Mouse (Mus musculus) left cerebral cortex, adult 8-10 months (tissue): ENCODE results near the gene Fam227a. TPM values are rescaled to one million over a fixed set of nuclear protein-coding genes. Genes with fewer than 3 reads are reported as not detected.

Experiments used
- DNase-seq, 2 experiments: peaks; one replicate each; pipeline ENCODE4 v3.0.0; 2022; ENCODE audit warnings: low spot score in 2 of 2
- microRNA-seq, 2 experiments: library from miRNA; unstranded; fragments of <30 nt; microRNA quantifications; one replicate each; pipeline ENCODE4 v1.2.0; 2022
- total RNA-seq, 4 experiments: library from RNA; stranded (reverse); gene quantifications; 2 replicates each; pipeline ENCODE4 v1.2.4; 2022

Gene Fam227a
- total RNA-seq, 4 experiments from 2014 or later = 10.4 to 11.4 (median 10.6) TPM

GRCm38 (mm10) chr15:79617135-79617534 lies 41.6 kb downstream of the Fam227a start:
- DNase-seq = no peak

GRCm38 (mm10) chr15:79616729-79617128 lies 42.0 kb downstream of the Fam227a start:
- no peak for DNase-seq

GRCm38 (mm10) chr15:79615501-79615900 lies 43.3 kb downstream of the Fam227a start:
- DNase-seq = no peak

GRCm38 (mm10) chr15:79609226-79609625 lies 49.5 kb downstream of the Fam227a start:
- no peak for DNase-seq

GRCm38 (mm10) chr15:79608214-79608613 lies 50.5 kb downstream of the Fam227a start:
- no peak for DNase-seq

- DNase-seq = no peak
Measured at GRCm38 (mm10) chr15:79607757-79608156, 51.0 kb downstream of the Fam227a start.

GRCm38 (mm10) chr15:79606161-79606560 lies 52.6 kb downstream of the Fam227a start:
- no peak for DNase-seq

GRCm38 (mm10) chr15:79604990-79605665 lies 53.6 kb downstream of the Fam227a start, which contains the start of gene Dmc1:
Dmc1 (minus strand) TSS chr15:79605109.
- DNase-seq = no peak

GRCm38 (mm10) chr15:79600176-79600575 lies 58.6 kb downstream of the Fam227a start:
- DNase-seq = peak in 1 of 2 experiments; percentile 69

GRCm38 (mm10) chr15:79598715-79599114 lies 60.0 kb downstream of the Fam227a start:
- no peak for DNase-seq

GRCm38 (mm10) chr15:79581581-79581980 lies 77.2 kb downstream of the Fam227a start:
- DNase-seq = no peak

- DNase-seq = peak; percentile 6 to 23
Measured at GRCm38 (mm10) chr15:79577671-79578426, 80.9 kb downstream of the Fam227a start.

- DNase-seq = no peak
Measured at GRCm38 (mm10) chr15:79576947-79577346, 81.8 kb downstream of the Fam227a start.

- DNase-seq = no peak
Measured at GRCm38 (mm10) chr15:79575543-79576222, 83.1 kb downstream of the Fam227a start.

GRCm38 (mm10) chr15:79562417-79562816 lies 96.3 kb downstream of the Fam227a start:
- peak; percentile 6 to 76 for DNase-seq

- DNase-seq = no peak
Measured at GRCm38 (mm10) chr15:79559649-79560048, 99.1 kb downstream of the Fam227a start.

Small RNAs within 50 kb of the gene (microRNA-seq; reads per million reads assigned to microRNA genes)
- gene Gm27903 = 0 reads per million in 2 experiments

Other genes starting within 250 kb of the Fam227a start
- gene Csnk1e, start 203.4 kb downstream of the Fam227a start, total RNA-seq = 100 to 1,000 TPM; 146 to 162 (median 152) TPM
- gene Kcnj4, start 153.7 kb downstream of the Fam227a start, total RNA-seq = 100 to 1,000 TPM; 188 to 236 (median 202) TPM
- under 1 TPM; 0.26 to 0.62 (median 0.48) TPM for gene Kdelr3, start 142.5 kb downstream of the Fam227a start, total RNA-seq
- gene Ddx17, start 112.2 kb downstream of the Fam227a start, total RNA-seq = 100 to 1,000 TPM; 296 to 324 (median 312) TPM
- gene Dmc1, start 53.8 kb downstream of the Fam227a start, total RNA-seq = 1 to 10 TPM in 2 of 4 experiments, under 1 TPM in 2; 0.17 to 1.8 (median 0.92) TPM
- 10 to 100 TPM; 42.9 to 48.2 (median 46.4) TPM for gene Cby1, start 243 bp upstream of the Fam227a start, total RNA-seq
- gene Tomm22, start 11.9 kb upstream of the Fam227a start, total RNA-seq = 100 to 1,000 TPM in 2 of 4 experiments, 10 to 100 TPM in 2; 87.9 to 109 (median 103) TPM
- 10 to 100 TPM; 56.0 to 62.3 (median 60.6) TPM for gene Josd1, start 29.0 kb upstream of the Fam227a start, total RNA-seq
- gene Gtpbp1, start 31.9 kb upstream of the Fam227a start, total RNA-seq = 10 to 100 TPM; 48.5 to 60.5 (median 55.9) TPM
- 10 to 100 TPM; 50.4 to 71.2 (median 63.2) TPM for gene Sun2, start 83.6 kb upstream of the Fam227a start, total RNA-seq
- 10 to 100 TPM; 49.3 to 56.8 (median 52.9) TPM for gene Dnal4, start 118.9 kb upstream of the Fam227a start, total RNA-seq
- 100 to 1,000 TPM; 506 to 553 (median 527) TPM for gene Nptxr, start 145.8 kb upstream of the Fam227a start, total RNA-seq
- gene Npcd, start 175.3 kb upstream of the Fam227a start, total RNA-seq = 10 to 100 TPM; 14.8 to 25.9 (median 19.3) TPM
- gene Cbx6, start 175.7 kb upstream of the Fam227a start, total RNA-seq = 100 to 1,000 TPM; 293 to 319 (median 310) TPM
- 1 to 10 TPM; 4.3 to 8.1 (median 6.0) TPM for gene Apobec3, start 232.7 kb upstream of the Fam227a start, total RNA-seq